Mouse (Mus musculus) adrenal gland, postnatal 10 days (tissue): Measurements from ENCODE around the gene Gpatch8. TPM values are rescaled to one million over a fixed set of nuclear protein-coding genes. Genes with fewer than 3 reads are reported as not detected.

Experiments
- DNase-seq: peaks from one replicate; pipeline ENCODE4 v3.0.0; 2021; ENCODE audit warnings: mixed read lengths
- total RNA-seq, 2 experiments: library from RNA; stranded (reverse); gene quantifications; 2 replicates each; pipeline ENCODE4 v1.2.3; 2021

The Gpatch8 gene
- total RNA-seq, 2 experiments from 2014 or later: 27.6 to 34.7 TPM

DNA sequence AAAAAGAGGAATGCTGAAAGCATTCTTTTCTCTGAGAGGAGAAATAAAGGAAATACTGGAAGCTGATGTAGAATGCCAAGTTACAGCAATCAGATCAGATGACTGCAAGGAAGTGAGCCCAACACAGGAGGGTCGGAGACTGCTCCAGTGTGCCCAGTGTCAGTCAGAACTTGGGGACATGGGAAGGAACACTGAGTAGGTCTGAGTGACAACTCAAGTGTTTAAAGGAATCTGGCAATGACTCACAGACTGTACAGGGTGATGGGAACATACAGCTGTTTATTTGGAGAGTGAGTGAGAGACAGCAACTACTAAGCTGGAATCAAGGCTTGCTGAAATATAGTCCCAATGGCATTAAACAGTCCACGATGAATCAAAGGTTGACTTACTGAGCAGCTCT, 60.0 kb downstream of the Gpatch8 start:
- DNase-seq: no peak

- DNase-seq: no peak
Observed at GRCm38 (mm10) chr11:102495742-102496141, 60.5 kb downstream of the Gpatch8 start.

- DNase-seq: no peak
Observed at GRCm38 (mm10) chr11:102495114-102495513, 61.1 kb downstream of the Gpatch8 start.

DNA sequence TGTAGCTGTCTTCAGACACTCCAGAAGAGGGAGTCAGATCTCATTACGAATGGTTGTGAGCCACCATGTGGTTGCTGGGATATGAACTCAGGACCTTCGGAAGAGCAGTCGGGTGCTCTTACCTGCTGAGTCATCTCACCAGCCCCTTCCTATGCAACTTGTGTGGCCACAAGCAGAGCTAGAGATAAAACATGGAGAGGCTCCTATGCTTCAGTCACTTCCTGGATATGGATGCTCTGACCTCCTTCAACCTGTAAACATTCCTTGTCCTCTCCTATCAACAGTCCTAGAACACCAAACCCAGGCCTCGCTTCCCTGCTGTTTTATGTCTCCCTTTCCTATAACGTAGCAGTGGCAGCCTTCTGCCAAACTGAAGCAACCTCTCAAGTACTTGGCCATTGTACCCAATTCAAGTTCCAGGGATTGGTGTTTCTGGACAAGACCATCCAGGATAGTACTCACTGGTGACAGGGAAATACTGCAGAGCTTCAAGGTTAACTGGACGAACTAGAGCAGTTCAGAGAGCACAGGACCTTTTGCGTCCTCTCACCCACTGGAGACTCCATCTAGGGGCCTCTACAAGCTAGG, 62.0 kb downstream of the Gpatch8 start:
- no peak for DNase-seq

DNA sequence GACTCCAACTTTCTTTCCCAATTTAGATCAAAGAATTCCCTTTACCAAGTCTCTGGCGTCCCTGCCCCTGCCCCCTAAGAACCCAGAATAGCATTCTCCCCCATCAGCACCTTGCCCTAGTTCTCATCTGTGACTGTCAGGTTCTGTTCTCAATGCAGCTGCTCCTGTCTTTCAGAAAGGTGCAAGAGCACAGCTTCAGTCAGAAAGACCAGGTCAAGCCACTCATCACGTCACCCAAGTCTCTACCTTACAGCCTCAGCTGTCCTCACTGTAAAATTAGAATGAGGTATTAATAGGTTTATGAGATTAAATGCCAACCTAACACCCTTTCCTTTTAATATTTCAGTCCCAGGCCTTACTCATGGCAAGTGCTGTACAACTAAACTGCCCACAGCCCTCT, 63.0 kb downstream of the Gpatch8 start:
- DNase-seq: no peak

DNA sequence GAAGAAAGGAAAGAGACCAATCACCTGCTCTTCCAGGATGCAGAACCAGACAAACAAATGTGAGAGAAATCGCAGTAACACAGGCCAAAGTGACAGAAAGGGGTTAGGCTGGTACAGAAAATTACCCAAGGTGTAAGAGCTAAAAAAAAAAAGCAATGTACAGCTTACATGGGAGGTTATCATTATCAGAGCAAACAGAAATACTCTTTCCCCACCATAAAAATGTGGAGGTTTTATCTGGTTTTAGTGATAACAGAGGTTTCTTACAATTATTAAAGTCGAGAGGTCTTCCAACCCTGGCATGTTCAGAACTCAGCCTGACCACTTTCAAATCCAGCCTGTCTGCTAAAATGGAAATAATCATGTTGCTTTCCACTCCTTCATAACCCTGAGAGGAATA, 68.3 kb downstream of the Gpatch8 start:
- DNase-seq: no peak

- peak; percentile 60 for DNase-seq
Observed at GRCm38 (mm10) chr11:102486733-102487386, 69.3 kb downstream of the Gpatch8 start.

- no peak for DNase-seq
Observed at GRCm38 (mm10) chr11:102481779-102482178, 74.4 kb downstream of the Gpatch8 start.

DNA sequence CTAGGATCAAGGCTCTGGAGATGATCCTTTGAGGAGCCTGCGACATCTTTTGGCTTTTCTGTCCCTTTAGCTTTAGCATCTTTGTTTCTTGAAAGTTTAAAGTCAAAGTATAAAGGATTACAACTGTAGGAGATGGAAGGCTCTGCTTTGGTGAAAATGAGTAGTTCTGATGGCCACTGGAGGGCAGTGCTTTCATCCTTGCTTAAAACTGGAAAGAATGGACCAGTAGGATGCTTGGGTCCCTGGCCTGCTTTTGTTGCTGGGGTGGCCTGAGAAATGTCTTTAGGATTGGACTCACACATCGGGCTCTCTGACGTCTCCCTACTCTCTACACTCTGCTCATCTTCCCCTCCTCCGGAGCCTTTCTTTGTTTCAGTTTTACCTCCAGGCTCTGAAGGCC, 75.3 kb downstream of the Gpatch8 start:
- DNase-seq: no peak

DNA sequence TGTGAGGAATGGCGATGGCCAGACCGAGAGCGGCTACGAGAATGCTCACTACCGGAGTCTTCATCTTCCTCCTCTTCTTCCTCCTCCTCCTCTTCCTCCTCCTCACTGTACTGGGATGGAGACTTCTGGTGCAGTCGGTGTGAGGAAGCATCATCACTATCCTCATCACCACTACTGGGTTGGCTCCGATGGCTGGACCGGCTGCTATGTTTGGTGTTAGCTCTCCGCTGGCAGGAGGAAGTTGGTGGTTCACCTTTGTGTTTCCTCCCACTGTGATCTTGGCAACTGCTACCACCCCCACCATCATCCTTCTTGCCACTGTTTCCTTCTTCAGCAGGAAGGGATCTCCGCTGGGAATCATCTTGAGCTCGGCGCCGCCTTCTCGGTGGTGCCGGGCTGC, 76.1 kb downstream of the Gpatch8 start:
- no peak for DNase-seq

GRCm38 (mm10) chr11:102479581-102479980, 76.6 kb downstream of the Gpatch8 start:
- DNase-seq: no peak

DNA sequence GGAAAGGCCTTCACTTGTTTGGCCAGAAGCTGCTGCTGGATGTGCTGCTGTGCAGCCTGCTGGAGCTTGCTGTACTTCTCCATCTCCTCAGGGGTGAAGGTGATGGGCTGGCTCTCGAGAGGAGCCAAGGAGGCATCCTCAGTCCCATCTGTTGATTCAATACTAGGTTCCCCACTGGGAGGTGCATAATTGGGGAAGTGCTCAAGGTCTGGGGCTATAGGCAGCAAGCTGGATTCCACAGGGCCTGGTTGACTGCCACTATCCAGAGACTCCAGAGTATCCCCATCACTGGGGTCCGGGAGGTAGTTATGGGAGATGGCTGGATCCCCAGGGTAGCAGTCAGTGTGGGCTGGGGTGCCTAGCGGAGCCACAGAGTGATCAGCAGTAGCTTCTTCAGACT, 77.5 kb downstream of the Gpatch8 start:
- DNase-seq: no peak

DNA sequence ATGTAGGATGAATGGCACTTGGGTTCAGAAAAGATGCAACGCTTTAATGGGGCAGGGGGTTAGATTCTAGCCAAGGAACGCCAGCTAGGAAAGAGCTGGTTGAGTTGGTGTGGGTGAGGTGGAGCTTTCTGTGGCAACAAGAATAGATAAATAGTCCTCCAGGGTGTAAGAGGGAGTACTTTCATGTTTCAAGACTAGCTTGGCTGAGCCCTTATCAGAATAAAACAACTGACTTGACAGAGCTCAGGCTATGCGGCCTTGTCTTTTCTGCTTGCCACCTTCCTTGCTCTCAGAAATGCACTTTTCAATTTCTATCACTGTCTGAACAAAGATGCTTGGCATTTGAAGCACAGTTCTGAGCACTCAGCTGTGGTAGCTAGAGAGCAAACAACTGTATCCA, 81.2 kb downstream of the Gpatch8 start:
- DNase-seq: no peak

GRCm38 (mm10) chr11:102469648-102470357, 86.4 kb downstream of the Gpatch8 start, which contains the start of gene Itga2b:
Gene Itga2b (minus strand): TSS chr11:102470122.
- no peak for DNase-seq

DNA sequence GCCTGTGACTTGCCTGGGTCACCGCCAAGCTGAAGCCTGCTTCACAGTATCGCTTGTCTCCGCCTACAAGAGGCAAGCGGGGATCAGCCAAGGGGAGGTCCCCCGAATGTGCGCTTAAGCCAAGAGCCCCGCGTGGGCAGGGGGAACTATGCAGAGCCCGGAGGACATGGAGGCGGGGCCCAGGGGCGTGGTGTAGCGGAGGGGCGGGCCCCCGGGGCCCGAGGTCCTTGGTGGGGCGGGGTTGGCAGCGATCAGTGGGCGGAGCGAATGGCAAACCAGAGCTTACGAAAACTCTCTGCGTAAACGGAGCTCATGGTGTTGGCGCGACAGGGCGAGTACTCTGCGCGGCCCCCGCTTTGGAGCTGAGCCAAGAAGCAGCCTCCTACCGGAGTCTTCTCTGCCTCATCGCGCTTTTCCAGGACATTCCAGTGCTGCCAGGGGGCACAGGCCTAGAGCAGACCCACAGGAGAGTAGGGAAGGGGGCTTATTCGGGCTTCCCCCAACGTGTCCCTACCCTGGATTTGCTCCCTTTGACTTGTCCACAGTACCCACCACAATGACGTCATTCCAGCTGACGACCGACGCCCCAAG, 89.1 kb downstream of the Gpatch8 start:
- peak; percentile 99 for DNase-seq

GRCm38 (mm10) chr11:102465713-102466436, 90.3 kb downstream of the Gpatch8 start:
- DNase-seq: peak; percentile 74

GRCm38 (mm10) chr11:102464901-102465300, 91.3 kb downstream of the Gpatch8 start:
- no peak for DNase-seq

DNA sequence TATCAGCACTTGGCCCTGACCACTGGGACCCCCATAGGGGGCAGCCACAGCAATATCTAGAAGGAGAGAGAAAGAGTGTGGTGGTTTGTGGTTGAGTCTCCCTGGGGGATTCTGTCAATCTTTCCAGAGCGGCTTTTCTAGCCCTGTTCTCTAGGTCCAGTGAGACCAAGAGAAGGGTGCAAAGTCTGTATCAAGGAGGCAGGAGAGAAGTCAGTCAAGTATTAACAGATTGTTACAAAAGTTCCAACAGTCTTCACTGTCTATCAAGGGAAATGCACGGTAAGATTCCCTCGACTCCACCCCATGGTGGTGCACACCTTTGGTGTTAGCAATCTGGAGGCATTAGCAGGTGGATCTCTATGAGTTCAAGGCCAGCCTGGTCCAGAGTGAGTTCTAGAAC, 94.4 kb downstream of the Gpatch8 start:
- no peak for DNase-seq

- DNase-seq: no peak
Observed at GRCm38 (mm10) chr11:102460541-102460940, 95.7 kb downstream of the Gpatch8 start.

GRCm38 (mm10) chr11:102455740-102456396, 100.3 kb downstream of the Gpatch8 start:
- DNase-seq: peak; percentile 84

DNA sequence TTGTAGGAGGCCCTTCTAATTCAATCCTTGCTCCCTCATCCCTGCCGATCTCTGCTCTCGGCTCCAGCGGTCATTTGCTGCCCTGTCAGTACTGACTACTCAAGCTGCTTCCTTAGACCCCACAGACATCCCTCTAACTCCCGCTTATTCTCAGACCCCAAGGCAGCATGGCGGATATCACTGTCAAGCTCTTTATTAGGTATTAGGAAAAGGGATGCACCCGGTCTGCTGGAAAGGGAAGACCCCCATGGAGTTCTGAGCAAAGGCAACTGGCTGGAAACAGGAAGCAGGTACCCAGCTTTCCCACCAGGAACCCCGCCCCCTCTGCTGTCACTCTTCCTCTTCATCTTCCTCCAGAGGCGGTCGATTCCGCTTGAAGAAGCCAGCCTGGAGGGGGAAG, 103.1 kb downstream of the Gpatch8 start:
- DNase-seq: no peak
